Mouse (Mus musculus) liver, embryonic 14.5 days (tissue): ENCODE measurements around the gene Ampd1. TPM values are rescaled to one million over a fixed set of nuclear protein-coding genes. Genes with fewer than 3 reads are reported as not detected.

ENCODE experiments used
- ATAC-seq: fragments of 200-750 bp; cut with Nextera tagmentation; 2 replicates; pipeline ENCODE4 v1.8.0; 2017; ENCODE audit warnings: moderate number of reproducible peaks, mild to moderate bottlenecking, moderate library complexity; ENCODE audit not compliant: insufficient read depth
- DNase-seq, 3 experiments: peaks; one replicate each; pipeline ENCODE4 v3.0.0-alpha.2; 2012 to 2013; ENCODE audit warnings: low read depth in 3 of 3, low spot score in 3 of 3
- H3K27ac ChIP-seq: fragments of 300-500 bp; sonication (generic); 2 replicates; pipeline ENCODE4 v1.5.1; 2014; ENCODE audit warnings: moderate library complexity, mild to moderate bottlenecking, control low read depth, inconsistent platforms
- H3K27me3 ChIP-seq: fragments of 300-500 bp; sonication (generic); 2 replicates; pipeline ENCODE4 v1.6.1; 2014; ENCODE audit warnings: mild to moderate bottlenecking, low read length, moderate library complexity; ENCODE audit not compliant: control insufficient read depth, insufficient read depth
- H3K36me3 ChIP-seq: fragments of 300-500 bp; sonication (generic); replicated peaks from 2 replicates; pipeline ENCODE4 v1.6.1; 2014; ENCODE audit warnings: low read depth; ENCODE audit not compliant: control insufficient read depth, insufficient read depth
- H3K4me1 ChIP-seq, 2 experiments: fragments of 200-500 bp in 1 of 2; fragments of 300-500 bp in 1 of 2; sonication (generic) in 1 of 2; replicated peaks; 2 replicates each; pipeline ENCODE4 v1.6.1; 2012 to 2014; ENCODE audit warnings: antibody characterized with exemption in 1 of 2, inconsistent platforms in 1 of 2, low read length in 1 of 2; ENCODE audit not compliant: control insufficient read depth in 2 of 2, insufficient read depth in 2 of 2
- H3K4me2 ChIP-seq: fragments of 300-500 bp; sonication (generic); 2 replicates; pipeline ENCODE4 v1.6.1; 2014; ENCODE audit warnings: low read depth, mild to moderate bottlenecking, control low read depth, moderate library complexity
- H3K4me3 ChIP-seq, 2 experiments: fragments of 200-500 bp in 1 of 2; fragments of 300-500 bp in 1 of 2; sonication (generic) in 1 of 2; 2 replicates each; pipeline ENCODE4 v1.5.1; 2012 to 2014; ENCODE audit warnings: low read depth in 2 of 2, low read length in 2 of 2, mild to moderate bottlenecking in 2 of 2, control low read depth in 1 of 2, inconsistent platforms in 1 of 2, moderate library complexity in 1 of 2; ENCODE audit not compliant: insufficient read depth in 1 of 2
- H3K9ac ChIP-seq: fragments of 300-500 bp; sonication (generic); replicated peaks from 2 replicates; pipeline ENCODE4 v1.6.1; 2014; ENCODE audit warnings: mild to moderate bottlenecking, control low read depth, moderate library complexity
- H3K9me3 ChIP-seq: fragments of 300-500 bp; sonication (generic); 2 replicates; pipeline ENCODE4 v1.6.1; 2016; ENCODE audit warnings: low read length, mixed read lengths; ENCODE audit not compliant: control insufficient read depth
- CTCF ChIP-seq: IDR thresholded peaks from 2 replicates; pipeline ENCODE4 v1.5.1; 2016; ENCODE audit warnings: antibody characterized with exemption, low read depth, control low read depth
- EP300 ChIP-seq: IDR thresholded peaks from 2 replicates; pipeline ENCODE4 v1.6.1; 2016; ENCODE audit warnings: antibody characterized with exemption, low read depth
- WGBS: fragments of 180-500 bp; shearing (Covaris S2); extraction: QIAGEN DNeasy Blood & Tissue Kit; methylation state at CpG from one replicate; pipeline ENCODE4 v1.1.7; 2014; ENCODE audit not compliant: insufficient replicate concordance; 5-methylcytosine and 5-hydroxymethylcytosine counted together
- polyA plus RNA-seq, 2 experiments: library from polyadenylated mRNA; depleted of rRNA in 1 of 2; stranded (reverse) in 1 of 2; unstranded in 1 of 2; fragments of >200 nt; fragmentation: Nextera tagmentation in 1 of 2; extraction: Ambion mirVana in 1 of 2; gene quantifications; 2 replicates each; pipeline versions ENCODE4 v1.2.1 to v1.2.3; 2012 to 2014

Gene Ampd1
- polyA plus RNA-seq, 2 experiments: 0.06 to 0.07 TPM

DNA sequence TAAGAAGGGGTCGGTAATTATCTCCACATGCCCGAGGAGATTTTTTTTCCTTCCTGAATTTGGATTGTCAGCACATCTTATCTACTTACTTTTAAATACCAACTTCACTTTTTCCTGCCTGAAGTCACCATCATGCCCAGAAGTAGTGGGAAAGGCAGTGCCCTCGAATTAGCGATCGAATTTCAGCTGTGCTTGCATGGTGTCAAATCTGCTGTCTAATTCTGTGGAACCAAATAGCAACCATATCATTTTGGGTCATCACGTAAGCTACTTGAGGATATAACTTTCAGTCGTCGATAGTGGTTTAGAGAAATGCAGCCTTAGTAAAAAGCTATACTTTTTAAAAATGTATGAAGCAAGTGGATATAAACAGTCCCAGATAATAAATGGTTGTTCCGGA lies 2.7 kb downstream of the Ampd1 start:
- no peak overlapping the region for H3K4me2 ChIP-seq
- H3K4me1 ChIP-seq: no peaks in the 10 kb centered on the region
- TF ChIP-seq EP300 (no peak), CTCF (no peak)
- no peaks in the 10 kb centered on the region for H3K36me3 ChIP-seq
- no peak overlapping the region for H3K27ac ChIP-seq
- no peak overlapping the region for H3K4me3 ChIP-seq
- no peak overlapping the region for H3K9ac ChIP-seq
- ATAC-seq (no peak), DNase-seq (no peak)
- H3K27me3 ChIP-seq: no peaks in the 10 kb centered on the region
- H3K9me3 ChIP-seq: no peaks in the 10 kb centered on the region
- 71% methylated on average over 9 of the region's 9 CpGs for WGBS

DNA sequence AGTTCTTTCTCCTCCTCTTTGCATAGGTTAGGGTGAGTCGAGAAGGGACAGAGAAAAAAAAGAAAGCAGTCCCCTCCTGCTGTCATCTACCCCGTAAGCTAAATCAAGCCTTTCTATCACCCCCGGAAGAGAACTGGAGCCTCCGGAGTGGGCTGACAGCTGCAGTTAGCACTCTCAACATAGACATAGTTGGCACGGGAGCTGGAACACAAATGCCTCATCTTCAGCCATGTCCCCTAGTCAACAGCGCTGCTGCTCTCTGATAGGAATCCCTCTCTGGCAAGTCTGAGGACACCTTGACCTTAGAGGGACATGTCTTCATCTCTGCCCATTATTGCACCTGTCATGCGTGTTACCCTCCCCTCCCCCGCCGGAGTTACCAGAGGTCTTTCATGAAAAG lies 5.5 kb downstream of the Ampd1 start:
- no peak for ATAC-seq
- H3K4me1 ChIP-seq: no peaks in the 10 kb centered on the region
- no peak for DNase-seq
- no peak overlapping the region for H3K4me3 ChIP-seq
- 66% methylated on average over 9 of the region's 9 CpGs for WGBS
- no peaks in the 10 kb centered on the region for H3K27me3 ChIP-seq
- no peak overlapping the region for H3K27ac ChIP-seq
- H3K36me3 ChIP-seq: no peaks in the 10 kb centered on the region
- H3K9me3 ChIP-seq: no peaks in the 10 kb centered on the region
- H3K9ac ChIP-seq: no peak overlapping the region
- TF ChIP-seq EP300 (no peak), CTCF (no peak)
- H3K4me2 ChIP-seq: no peak overlapping the region

DNA sequence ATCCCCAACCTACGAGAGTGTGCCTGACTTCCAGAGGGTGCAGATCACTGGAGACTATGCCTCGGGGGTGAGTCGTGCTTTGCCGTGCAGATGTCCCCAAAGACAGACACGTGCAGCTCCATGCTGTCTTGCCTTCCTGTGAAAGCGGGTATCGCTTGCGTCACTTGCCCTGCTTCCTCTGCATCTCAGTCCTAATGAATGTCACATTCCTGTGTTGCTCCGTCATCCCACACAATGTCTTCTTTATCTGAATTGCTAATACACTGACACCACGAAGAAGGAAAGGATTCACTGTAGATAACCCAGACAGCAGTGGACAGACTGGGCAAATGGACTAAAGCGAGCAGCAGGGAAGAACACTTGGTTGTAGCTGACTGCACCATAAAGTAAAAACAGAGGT lies 7.2 kb downstream of the Ampd1 start:
- no peak overlapping the region for H3K4me2 ChIP-seq
- H3K36me3 ChIP-seq: no peaks in the 10 kb centered on the region
- no peak overlapping the region for H3K9ac ChIP-seq
- no peaks in the 10 kb centered on the region for H3K4me1 ChIP-seq
- H3K4me3 ChIP-seq: no peak overlapping the region
- no peaks in the 10 kb centered on the region for H3K9me3 ChIP-seq
- no peak for ATAC-seq
- TF ChIP-seq EP300: no peak
- TF ChIP-seq CTCF: no peak
- no peak overlapping the region for H3K27ac ChIP-seq
- WGBS: 62% methylated on average over 11 of the region's 11 CpGs
- no peaks in the 10 kb centered on the region for H3K27me3 ChIP-seq
- DNase-seq: no peak

DNA sequence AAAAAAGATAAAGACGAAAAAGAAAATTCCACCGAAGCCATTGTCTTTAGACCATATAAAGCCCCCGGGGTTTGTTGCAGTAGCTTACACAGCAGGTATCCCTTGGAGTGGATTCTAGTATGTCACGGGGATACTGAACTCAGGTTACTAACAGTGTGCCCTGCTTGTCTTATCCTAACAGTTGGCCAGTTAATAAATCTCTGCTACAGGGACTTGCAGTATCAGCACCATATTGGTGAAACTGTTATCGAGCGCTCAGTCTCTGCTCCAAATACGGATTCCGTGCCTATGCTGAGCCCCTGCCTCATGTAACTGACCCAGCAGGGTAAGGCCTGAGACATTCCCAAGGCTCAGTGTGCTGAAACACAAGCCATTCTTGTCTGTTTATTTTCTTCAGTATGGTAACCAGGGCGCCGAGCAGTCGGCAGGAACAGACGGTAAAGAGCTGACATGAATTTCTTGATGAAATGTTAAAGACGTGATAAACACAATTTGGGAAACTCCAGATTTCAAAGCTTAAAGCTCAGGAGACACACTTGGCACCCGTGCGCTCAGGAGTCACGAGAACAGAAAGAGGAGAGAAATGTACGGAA lies 8.1 kb downstream of the Ampd1 start:
- H3K27ac ChIP-seq: no peak overlapping the region
- 78% methylated on average over 17 of the region's 17 CpGs for WGBS
- TF ChIP-seq EP300 (no peak), CTCF (no peak)

DNA sequence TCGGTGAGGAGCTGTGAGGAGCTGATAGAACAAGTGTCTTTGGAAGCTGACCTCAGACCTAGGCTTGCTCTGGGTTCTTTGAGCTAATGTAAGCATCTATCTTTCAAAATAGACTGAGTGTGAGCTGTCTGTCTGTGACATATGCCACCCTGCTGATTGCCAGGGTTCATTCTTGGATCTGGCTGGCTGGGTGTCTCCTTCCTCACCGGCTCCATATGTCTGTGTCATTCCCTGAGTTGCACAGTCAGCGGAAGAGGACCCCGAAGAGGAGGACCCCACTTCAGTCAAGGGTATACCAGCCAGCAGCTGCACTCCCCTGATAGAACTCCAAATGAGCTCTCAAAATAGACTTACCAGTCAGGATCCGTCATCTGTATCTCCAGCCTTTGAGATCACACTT lies 8.9 kb downstream of the Ampd1 start:
- 61% methylated on average over 5 of the region's 5 CpGs for WGBS
- no peaks in the 10 kb centered on the region for H3K27me3 ChIP-seq
- H3K27ac ChIP-seq: no peak overlapping the region
- no peak overlapping the region for H3K4me2 ChIP-seq
- no peaks in the 10 kb centered on the region for H3K9me3 ChIP-seq
- no peak for TF ChIP-seq CTCF
- TF ChIP-seq EP300: no peak
- H3K36me3 ChIP-seq: no peaks in the 10 kb centered on the region
- no peak overlapping the region for H3K9ac ChIP-seq
- ATAC-seq (no peak), DNase-seq (no peak)
- no peaks in the 10 kb centered on the region for H3K4me1 ChIP-seq
- H3K4me3 ChIP-seq: no peak overlapping the region

More for the DNA sequence above, 8.1 kb downstream of the Ampd1 start:
- H3K4me3 ChIP-seq: no peak overlapping the region
- H3K9me3 ChIP-seq: no peaks in the 10 kb centered on the region
- H3K36me3 ChIP-seq: no peaks in the 10 kb centered on the region
- DNase-seq: no peak
- H3K27me3 ChIP-seq: no peaks in the 10 kb centered on the region
- no peak overlapping the region for H3K4me2 ChIP-seq
- ATAC-seq: no peak
- no peaks in the 10 kb centered on the region for H3K4me1 ChIP-seq
- no peak overlapping the region for H3K9ac ChIP-seq

DNA sequence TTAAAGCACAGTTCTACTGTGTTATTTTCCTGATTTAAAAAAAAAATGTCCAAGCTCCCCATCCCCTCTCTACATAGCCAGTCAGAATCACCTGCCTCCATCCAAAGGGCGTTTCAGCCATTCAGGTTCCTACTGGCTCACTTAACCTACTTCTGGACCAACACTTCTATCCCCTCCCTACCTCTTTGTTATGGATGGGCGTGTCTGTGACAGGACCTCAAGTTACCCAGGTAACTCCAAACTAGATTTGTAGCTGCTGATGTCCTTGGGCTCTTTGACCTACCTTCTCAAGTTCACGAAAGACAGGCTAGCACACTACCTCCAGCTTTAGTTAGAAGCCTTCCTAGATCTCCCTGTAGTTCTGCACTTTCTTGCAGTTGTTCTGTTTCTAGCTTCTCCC lies 12.2 kb downstream of the Ampd1 start:
- H3K9ac ChIP-seq: no peak overlapping the region
- ATAC-seq: no peak
- H3K27ac ChIP-seq: no peak overlapping the region
- 58% methylated on average over 3 of the region's 3 CpGs for WGBS
- no peak overlapping the region for H3K4me3 ChIP-seq
- no peaks in the 10 kb centered on the region for H3K4me1 ChIP-seq
- TF ChIP-seq EP300 (no peak), CTCF (no peak)
- no peak for DNase-seq
- no peak overlapping the region for H3K4me2 ChIP-seq
- H3K9me3 ChIP-seq: no peaks in the 10 kb centered on the region
- no peaks in the 10 kb centered on the region for H3K27me3 ChIP-seq
- no peaks in the 10 kb centered on the region for H3K36me3 ChIP-seq
